Mouse (Mus musculus) hindbrain, embryonic 13.5 days (tissue): Measurements from ENCODE around the gene Dohh. TPM values are rescaled to one million over a fixed set of nuclear protein-coding genes. Genes with fewer than 3 reads are reported as not detected.

Experiments
- ATAC-seq: fragments of 200-750 bp; cut with Nextera tagmentation; 2 replicates; pipeline ENCODE4 v1.8.0; 2017; ENCODE audit warnings: moderate TSS enrichment; ENCODE audit not compliant: low FRiP score
- H3K27ac ChIP-seq: fragments of 300-500 bp; sonication (generic); 2 replicates; pipeline ENCODE4 v1.5.1; 2015; ENCODE audit warnings: inconsistent platforms, mild to moderate bottlenecking, moderate library complexity
- H3K27me3 ChIP-seq: fragments of 300-500 bp; sonication (generic); 2 replicates; pipeline ENCODE4 v1.6.1; 2015; ENCODE audit warnings: mild to moderate bottlenecking, inconsistent platforms
- H3K36me3 ChIP-seq: fragments of 300-500 bp; sonication (generic); 2 replicates; pipeline ENCODE4 v1.6.1; 2015; ENCODE audit warnings: mild to moderate bottlenecking, inconsistent platforms
- H3K4me1 ChIP-seq: fragments of 300-500 bp; sonication (generic); replicated peaks from 2 replicates; pipeline ENCODE4 v1.6.1; 2015; ENCODE audit warnings: inconsistent platforms
- H3K4me2 ChIP-seq: fragments of 300-500 bp; sonication (generic); 2 replicates; pipeline ENCODE4 v1.6.1; 2015; ENCODE audit warnings: inconsistent platforms, mild to moderate bottlenecking, moderate library complexity
- H3K4me3 ChIP-seq: fragments of 300-500 bp; sonication (generic); 2 replicates; pipeline ENCODE4 v1.5.1; 2015; ENCODE audit warnings: mild to moderate bottlenecking, inconsistent platforms
- H3K9ac ChIP-seq: fragments of 300-500 bp; sonication (generic); 2 replicates; pipeline ENCODE4 v1.6.1; 2015; ENCODE audit warnings: mild to moderate bottlenecking, inconsistent platforms
- H3K9me3 ChIP-seq: fragments of 300-500 bp; sonication (generic); 2 replicates; pipeline ENCODE4 v1.6.1; 2016; ENCODE audit warnings: inconsistent platforms
- WGBS: fragments of 180-500 bp; shearing (Covaris S2); methylation state at CpG from one replicate; pipeline ENCODE4 v1.1.7; 2015; 5-methylcytosine and 5-hydroxymethylcytosine counted together
- polyA plus RNA-seq: library from polyadenylated mRNA; unstranded; fragments of >200 nt; fragmentation: Nextera tagmentation; extraction: Ambion mirVana; gene quantifications from 2 replicates; pipeline ENCODE4 v1.2.1, GENCODE M21; 2015

Dohh gene
- polyA plus RNA-seq, 1 experiment from 2014 or later = 72.1 TPM

- Histone ChIP-seq H3K27ac (no peak overlapping the region), H3K27me3 (0 out of 2 replicates have a peak, but pooled peaks cover 2% of the 10 kb centered on the region), H3K4me1 (peaks cover 31% of the 10 kb centered on the region), H3K9ac (no peak overlapping the region), H3K36me3 (peaks cover 41% of the 10 kb centered on the region), H3K4me3 (no peak overlapping the region), H3K4me2 (no peak overlapping the region), H3K9me3 (no peaks in the 10 kb centered on the region)
- ATAC-seq = no peak
- 88% methylated on average over 13 of the region's 13 CpGs for WGBS
These were observed 6.4 kb downstream of the Dohh start for GRCm38 (mm10) chr10:81390678-81390965.

GRCm38 (mm10) chr10:81392270-81392669 is 8.0 kb downstream of the Dohh start:
- Histone ChIP-seq H3K36me3 (peaks cover 26% of the 10 kb centered on the region), H3K4me3 (no peak overlapping the region), H3K4me2 (no peak overlapping the region), H3K27me3 (0 out of 2 replicates have a peak, but pooled peaks cover 2% of the 10 kb centered on the region), H3K4me1 (peaks cover 41% of the 10 kb centered on the region), H3K27ac (no peak overlapping the region), H3K9ac (no peak overlapping the region), H3K9me3 (no peaks in the 10 kb centered on the region)
- 82% methylated on average over 6 of the region's 6 CpGs for WGBS
- no peak for ATAC-seq

GRCm38 (mm10) chr10:81392781-81393185 is 8.6 kb downstream of the Dohh start, which contains the start of gene Smim24:
TSS of gene Smim24 (plus strand) at chr10:81393051.
- Histone ChIP-seq H3K9ac (peak within 1 kb of the TSS; percentile 59), H3K9me3 (no peaks in the 10 kb centered on the region), H3K27me3 (0 out of 2 replicates have a peak, but pooled peaks cover 2% of the 10 kb centered on the region), H3K4me1 (peaks cover 46% of the 10 kb centered on the region), H3K4me3 (peak within 1 kb of the TSS; percentile 18), H3K36me3 (peaks cover 26% of the 10 kb centered on the region), H3K27ac (peak within 1 kb of the TSS; percentile 40), H3K4me2 (peak within 1 kb of the TSS; percentile 45)
- 71% methylated on average over 14 of the region's 14 CpGs for WGBS
- ATAC-seq = no peak

GRCm38 (mm10) chr10:81393456-81394063 is 9.3 kb downstream of the Dohh start:
- H3K27me3 ChIP-seq = 0 out of 2 replicates have a peak, but pooled peaks cover 5% of the 10 kb centered on the region
- H3K9ac ChIP-seq = peak overlapping the region; percentile 59
- no peaks in the 10 kb centered on the region for H3K9me3 ChIP-seq
- peak overlapping the region; percentile 18 for H3K4me3 ChIP-seq
- H3K27ac ChIP-seq = peak overlapping the region; percentile 40
- WGBS = 8% methylated on average over 19 of the region's 19 CpGs
- no peak for ATAC-seq
- H3K4me2 ChIP-seq = peak overlapping the region; percentile 45
- H3K4me1 ChIP-seq = peaks cover 53% of the 10 kb centered on the region
- peaks cover 20% of the 10 kb centered on the region; the same call in 1 of the 2 replicates for H3K36me3 ChIP-seq

GRCm38 (mm10) chr10:81395127-81395526 is 10.9 kb downstream of the Dohh start:
- no peak overlapping the region for H3K9ac ChIP-seq
- WGBS = 15% methylated on average over 5 of the region's 5 CpGs

GRCm38 (mm10) chr10:81395865-81396264 is 11.6 kb downstream of the Dohh start:
- WGBS = 84% methylated on average over 4 of the region's 4 CpGs
- Histone ChIP-seq H3K9me3 (no peaks in the 10 kb centered on the region), H3K4me1 (peaks cover 60% of the 10 kb centered on the region), H3K27ac (no peak overlapping the region), H3K9ac (no peak overlapping the region), H3K36me3 (peaks cover 29% of the 10 kb centered on the region), H3K4me3 (no peak overlapping the region), H3K4me2 (no peak overlapping the region), H3K27me3 (0 out of 2 replicates have a peak, but pooled peaks cover 5% of the 10 kb centered on the region)
- ATAC-seq = no peak

More at GRCm38 (mm10) chr10:81395127-81395526, 10.9 kb downstream of the Dohh start:
- Histone ChIP-seq H3K4me2 (no peak overlapping the region), H3K27ac (no peak overlapping the region), H3K36me3 (peaks cover 25% of the 10 kb centered on the region), H3K27me3 (0 out of 2 replicates have a peak, but pooled peaks cover 5% of the 10 kb centered on the region), H3K9me3 (no peaks in the 10 kb centered on the region), H3K4me1 (peaks cover 53% of the 10 kb centered on the region), H3K4me3 (no peak overlapping the region)
- no peak for ATAC-seq

- WGBS = 59% methylated on average over 5 of the region's 5 CpGs
- no peak overlapping the region for H3K4me2 ChIP-seq
- no peak for ATAC-seq
- H3K27me3 ChIP-seq = 0 out of 2 replicates have a peak, but pooled peaks cover 5% of the 10 kb centered on the region
- no peak overlapping the region for H3K4me3 ChIP-seq
- H3K27ac ChIP-seq = peak overlapping the region; percentile 50
- H3K36me3 ChIP-seq = peaks cover 25% of the 10 kb centered on the region
- H3K9ac ChIP-seq = peak overlapping the region; percentile 60
- peaks cover 69% of the 10 kb centered on the region for H3K4me1 ChIP-seq
- no peaks in the 10 kb centered on the region for H3K9me3 ChIP-seq
These were observed 12.5 kb downstream of the Dohh start for GRCm38 (mm10) chr10:81396749-81397148.

GRCm38 (mm10) chr10:81399296-81399695 is 15.1 kb downstream of the Dohh start:
- 0 out of 2 replicates have a peak overlapping the region, but pooled peaks have one; percentile 16 for H3K9ac ChIP-seq
- no peak overlapping the region for H3K27ac ChIP-seq
- H3K9me3 ChIP-seq = no peaks in the 10 kb centered on the region
- H3K36me3 ChIP-seq = peaks cover 32% of the 10 kb centered on the region
- H3K4me1 ChIP-seq = peaks cover 76% of the 10 kb centered on the region
- WGBS = 63% methylated on average over 5 of the region's 5 CpGs
- no peak overlapping the region for H3K4me3 ChIP-seq
- no peak for ATAC-seq
- no peak overlapping the region for H3K4me2 ChIP-seq
- 0 out of 2 replicates have a peak, but pooled peaks cover 3% of the 10 kb centered on the region for H3K27me3 ChIP-seq

- peaks cover 37% of the 10 kb centered on the region for H3K36me3 ChIP-seq
- WGBS = 79% methylated on average over 18 of the region's 18 CpGs
- no peak overlapping the region for H3K27ac ChIP-seq
- H3K9me3 ChIP-seq = no peaks in the 10 kb centered on the region
- no peak for ATAC-seq
- peak overlapping the region; percentile 39 for H3K9ac ChIP-seq
- H3K27me3 ChIP-seq = peaks cover 8% of the 10 kb centered on the region; the same call in 1 of the 2 replicates
- H3K4me1 ChIP-seq = peaks cover 80% of the 10 kb centered on the region
- H3K4me2 ChIP-seq = peak overlapping the region; percentile 32; the same call in 1 of the 2 replicates
- H3K4me3 ChIP-seq = no peak overlapping the region
These were observed 15.6 kb downstream of the Dohh start for GRCm38 (mm10) chr10:81399798-81400308.

GRCm38 (mm10) chr10:81400371-81401204 is 16.4 kb downstream of the Dohh start:
- no peaks in the 10 kb centered on the region for H3K9me3 ChIP-seq
- H3K36me3 ChIP-seq = peaks cover 42% of the 10 kb centered on the region
- ATAC-seq = no peak
- no peak overlapping the region for H3K4me3 ChIP-seq
- peak overlapping the region; percentile 32; the same call in 1 of the 2 replicates for H3K4me2 ChIP-seq
- peak overlapping the region; percentile 56 for H3K9ac ChIP-seq
- H3K4me1 ChIP-seq = peaks cover 80% of the 10 kb centered on the region
- H3K27me3 ChIP-seq = peaks cover 13% of the 10 kb centered on the region; the same call in 1 of the 2 replicates
- WGBS = 39% methylated on average over 22 of the region's 22 CpGs
- H3K27ac ChIP-seq = peak overlapping the region; percentile 92

GRCm38 (mm10) chr10:81401205-81401520 is 16.9 kb downstream of the Dohh start:
- H3K27ac ChIP-seq = peak overlapping the region; percentile 92
- H3K9ac ChIP-seq = peak overlapping the region; percentile 14; the same call in 1 of the 2 replicates
- H3K4me3 ChIP-seq = no peak overlapping the region
- no peak; the same call in 1 of the 2 replicates for ATAC-seq
- H3K4me2 ChIP-seq = no peak overlapping the region
- peaks cover 18% of the 10 kb centered on the region; the same call in 1 of the 2 replicates for H3K27me3 ChIP-seq
- H3K9me3 ChIP-seq = no peaks in the 10 kb centered on the region
- WGBS = 22% methylated on average over 10 of the region's 10 CpGs
- peaks cover 48% of the 10 kb centered on the region for H3K36me3 ChIP-seq
- H3K4me1 ChIP-seq = peaks cover 78% of the 10 kb centered on the region
